Mouse (Mus musculus): ENCODE measurements around the gene Maf.

The Maf gene

GRCm38 (mm10) chr8:115707731-115708590 lies at the start of gene Maf:
Maf (minus strand) TSS chr8:115707794.
- DNase-seq, result peak; percentile 64

GRCm38 (mm10) chr8:115756965-115757364 lies 49.4 kb upstream of the Maf start:
- no peak for DNase-seq

- DNase-seq, result no peak
Observed at GRCm38 (mm10) chr8:115756027-115756426, 48.4 kb upstream of the Maf start.

GRCm38 (mm10) chr8:115754694-115755093 lies 47.1 kb upstream of the Maf start:
- no peak for DNase-seq

GRCm38 (mm10) chr8:115753801-115754200 lies 46.2 kb upstream of the Maf start:
- no peak for DNase-seq

GRCm38 (mm10) chr8:115747426-115747825 lies 39.8 kb upstream of the Maf start:
- DNase-seq, result no peak

- no peak for DNase-seq
Observed at GRCm38 (mm10) chr8:115745648-115746047, 38.1 kb upstream of the Maf start.

GRCm38 (mm10) chr8:115743441-115743840 lies 35.8 kb upstream of the Maf start:
- no peak for DNase-seq

GRCm38 (mm10) chr8:115742646-115743045 lies 35.1 kb upstream of the Maf start:
- DNase-seq, result no peak

GRCm38 (mm10) chr8:115741964-115742363 lies 34.4 kb upstream of the Maf start:
- DNase-seq, result no peak

GRCm38 (mm10) chr8:115739756-115740155 lies 32.2 kb upstream of the Maf start:
- DNase-seq, result no peak

- DNase-seq, result no peak
Observed at GRCm38 (mm10) chr8:115732401-115732800, 24.8 kb upstream of the Maf start.

- DNase-seq, result no peak
Observed at GRCm38 (mm10) chr8:115726807-115727206, 19.2 kb upstream of the Maf start.

- DNase-seq, result no peak
Observed at GRCm38 (mm10) chr8:115726231-115726630, 18.6 kb upstream of the Maf start.

- no peak for DNase-seq
Observed at GRCm38 (mm10) chr8:115719126-115719525, 11.5 kb upstream of the Maf start.

GRCm38 (mm10) chr8:115718621-115719020 lies 11.0 kb upstream of the Maf start:
- DNase-seq, result no peak

- DNase-seq, result no peak
Observed at GRCm38 (mm10) chr8:115715262-115715661, 7.7 kb upstream of the Maf start.

- no peak for DNase-seq
Observed at GRCm38 (mm10) chr8:115711106-115711505, 3.5 kb upstream of the Maf start.

GRCm38 (mm10) chr8:115709931-115710330 lies 2.3 kb upstream of the Maf start:
- DNase-seq, result no peak

GRCm38 (mm10) chr8:115708936-115709780 lies 1.6 kb upstream of the Maf start:
- peak; percentile 78 for DNase-seq

- DNase-seq, result peak; percentile 54
Observed at GRCm38 (mm10) chr8:115706861-115707730, 498 bp downstream of the Maf start.

GRCm38 (mm10) chr8:115706411-115706860 lies 1.2 kb downstream of the Maf start:
- DNase-seq, result peak; percentile 25

Measured in right cerebral cortex, postnatal 14 days (tissue).